Mouse (Mus musculus) forebrain, embryonic 10.5 days (tissue): ENCODE measurements around the gene Mtmr3. TPM values are rescaled to one million over a fixed set of nuclear protein-coding genes. Genes with fewer than 3 reads are reported as not detected.

Experiments used
- DNase-seq: peaks from one replicate; pipeline ENCODE4 v3.0.0-alpha.2; 2017; ENCODE audit warnings: low spot score; ENCODE audit errors: extremely low spot score
- H3K27ac ChIP-seq: fragments of 300-500 bp; sonication (generic); 2 replicates; pipeline ENCODE4 v1.5.1; 2016; ENCODE audit warnings: mild to moderate bottlenecking
- H3K27me3 ChIP-seq: fragments of 300-500 bp; sonication (generic); 2 replicates; pipeline ENCODE4 v1.6.1; 2016; ENCODE audit warnings: mild to moderate bottlenecking; ENCODE audit not compliant: poor library complexity, severe bottlenecking
- H3K36me3 ChIP-seq: fragments of 300-500 bp; sonication (generic); replicated peaks from 2 replicates; pipeline ENCODE4 v1.6.1; 2016; ENCODE audit warnings: mild to moderate bottlenecking, moderate library complexity
- H3K4me1 ChIP-seq: fragments of 300-500 bp; sonication (generic); 2 replicates; pipeline ENCODE4 v1.6.1; 2016
- H3K4me3 ChIP-seq: fragments of 300-500 bp; sonication (generic); 2 replicates; pipeline ENCODE4 v1.5.1; 2016; ENCODE audit warnings: mild to moderate bottlenecking, moderate library complexity
- H3K9me3 ChIP-seq: fragments of 300-500 bp; sonication (generic); 2 replicates; pipeline ENCODE4 v1.6.1; 2016; ENCODE audit warnings: mild to moderate bottlenecking, moderate library complexity
- WGBS: fragments of 180-500 bp; shearing (Covaris S2); methylation state at CpG from one replicate; pipeline ENCODE4 v1.1.7; 2016; 5-methylcytosine and 5-hydroxymethylcytosine counted together
- polyA plus RNA-seq: library from polyadenylated mRNA; unstranded; fragments of >200 nt; fragmentation: Nextera tagmentation; extraction: Ambion mirVana; gene quantifications from 2 replicates; pipeline ENCODE4 v1.2.1, GENCODE M21; 2016

Mtmr3 gene
- polyA plus RNA-seq, 1 experiment from 2014 or later: 29.4 TPM

DNA sequence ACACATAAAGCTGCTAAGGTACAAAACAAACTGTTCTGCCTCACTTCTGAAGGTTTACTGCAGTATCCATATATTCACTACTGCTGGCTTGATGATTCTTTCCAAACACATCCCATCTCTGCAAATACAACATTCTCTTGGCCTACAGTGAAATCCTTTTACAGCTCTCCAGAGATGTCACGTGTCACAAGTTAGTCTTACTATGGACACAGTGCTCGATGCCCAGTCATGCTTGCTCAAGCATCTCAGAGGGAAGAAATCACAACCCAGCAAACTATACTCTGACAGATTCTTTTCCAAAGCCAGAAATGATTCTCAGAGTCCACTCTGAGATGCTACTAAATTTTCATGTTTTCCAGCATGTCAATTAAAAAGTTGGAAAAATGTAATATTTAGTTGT lies 95.2 kb downstream of the Mtmr3 start:
- H3K4me3 ChIP-seq: no peak overlapping the region
- no peak overlapping the region for H3K27ac ChIP-seq
- H3K36me3 ChIP-seq: peaks cover 83% of the 10 kb centered on the region
- no peaks in the 10 kb centered on the region for H3K9me3 ChIP-seq
- WGBS: 97% methylated on average over 2 of the region's 2 CpGs
- H3K27me3 ChIP-seq: no peaks in the 10 kb centered on the region
- peaks cover 6% of the 10 kb centered on the region; the same call in 1 of the 2 replicates for H3K4me1 ChIP-seq
- DNase-seq: no peak

GRCm38 (mm10) chr11:4498774-4499173 lies 95.9 kb downstream of the Mtmr3 start:
- peaks cover 81% of the 10 kb centered on the region for H3K36me3 ChIP-seq

GRCm38 (mm10) chr11:4497501-4498118 lies 97.1 kb downstream of the Mtmr3 start:
- 90% methylated on average over 10 of the region's 10 CpGs for WGBS
- no peak overlapping the region for H3K4me3 ChIP-seq
- H3K9me3 ChIP-seq: no peaks in the 10 kb centered on the region
- H3K27ac ChIP-seq: no peak overlapping the region
- no peaks in the 10 kb centered on the region for H3K27me3 ChIP-seq
- H3K4me1 ChIP-seq: peaks cover 6% of the 10 kb centered on the region; the same call in 1 of the 2 replicates
- DNase-seq: no peak
- H3K36me3 ChIP-seq: peaks cover 82% of the 10 kb centered on the region

More at GRCm38 (mm10) chr11:4498774-4499173, 95.9 kb downstream of the Mtmr3 start:
- peaks cover 6% of the 10 kb centered on the region; the same call in 1 of the 2 replicates for H3K4me1 ChIP-seq
- no peaks in the 10 kb centered on the region for H3K9me3 ChIP-seq
- no peaks in the 10 kb centered on the region for H3K27me3 ChIP-seq
- no peak overlapping the region for H3K4me3 ChIP-seq
- no peak for DNase-seq
- H3K27ac ChIP-seq: no peak overlapping the region
- 93% methylated on average over 9 of the region's 9 CpGs for whole genome bisulfite sequencing

- no peak overlapping the region for H3K27ac ChIP-seq
- DNase-seq: no peak
- no peak overlapping the region for H3K4me3 ChIP-seq
- no peaks in the 10 kb centered on the region for H3K27me3 ChIP-seq
- peaks cover 90% of the 10 kb centered on the region for H3K36me3 ChIP-seq
- H3K9me3 ChIP-seq: no peaks in the 10 kb centered on the region
- H3K4me1 ChIP-seq: peaks cover 6% of the 10 kb centered on the region; the same call in 1 of the 2 replicates
- WGBS: 85% methylated on average over 4 of the region's 4 CpGs
Observed at GRCm38 (mm10) chr11:4495021-4495540, 99.6 kb downstream of the Mtmr3 start.

GRCm38 (mm10) chr11:4489207-4489606 lies 105.5 kb downstream of the Mtmr3 start:
- WGBS: 93% methylated on average over 4 of the region's 4 CpGs
- peaks cover 99% of the 10 kb centered on the region for H3K36me3 ChIP-seq
- no peaks in the 10 kb centered on the region for H3K27me3 ChIP-seq
- DNase-seq: no peak
- H3K9me3 ChIP-seq: no peaks in the 10 kb centered on the region
- no peak overlapping the region for H3K4me3 ChIP-seq
- H3K4me1 ChIP-seq: no peaks in the 10 kb centered on the region
- H3K27ac ChIP-seq: no peak overlapping the region

- no peaks in the 10 kb centered on the region for H3K9me3 ChIP-seq
- H3K36me3 ChIP-seq: peaks cover 99% of the 10 kb centered on the region
- no peak overlapping the region for H3K27ac ChIP-seq
- H3K4me1 ChIP-seq: no peaks in the 10 kb centered on the region
- WGBS: 96% methylated on average over 2 of the region's 2 CpGs
- DNase-seq: no peak
- H3K27me3 ChIP-seq: no peaks in the 10 kb centered on the region
- no peak overlapping the region for H3K4me3 ChIP-seq
Observed at GRCm38 (mm10) chr11:4488798-4489197, 105.9 kb downstream of the Mtmr3 start.

- Histone ChIP-seq H3K9me3 (no peaks in the 10 kb centered on the region), H3K27me3 (no peaks in the 10 kb centered on the region), H3K27ac (no peak overlapping the region), H3K4me3 (no peak overlapping the region), H3K4me1 (no peaks in the 10 kb centered on the region), H3K36me3 (peaks cover 99% of the 10 kb centered on the region)
- no peak for DNase-seq
- 96% methylated on average over 13 of the region's 13 CpGs for WGBS
Observed at GRCm38 (mm10) chr11:4488367-4488766, 106.3 kb downstream of the Mtmr3 start.

GRCm38 (mm10) chr11:4487401-4487965 lies 107.2 kb downstream of the Mtmr3 start:
- DNase-seq: no peak
- H3K36me3 ChIP-seq: peaks cover 99% of the 10 kb centered on the region
- WGBS: 93% methylated on average over 8 of the region's 8 CpGs

DNA sequence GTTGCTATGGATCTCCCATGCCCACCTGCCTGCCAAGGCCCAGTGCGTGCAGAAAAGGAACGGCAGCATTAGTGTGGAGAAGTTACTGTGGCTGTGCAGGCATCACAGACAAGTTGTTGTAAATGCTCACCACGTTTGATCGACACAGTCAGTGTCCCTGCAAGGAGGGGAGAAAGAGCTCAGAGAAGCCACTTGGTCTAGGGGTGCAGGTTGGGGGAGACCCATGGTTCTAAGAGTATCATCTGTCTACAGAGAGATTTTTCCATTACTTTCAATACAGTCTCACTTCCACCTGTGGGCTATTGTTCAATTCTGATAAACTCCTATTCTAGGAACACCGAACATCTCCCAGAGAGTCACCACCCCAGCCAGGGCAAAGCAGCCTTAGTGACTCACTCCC lies 110.1 kb downstream of the Mtmr3 start:
- H3K4me3 ChIP-seq: no peak overlapping the region
- peaks cover 99% of the 10 kb centered on the region for H3K36me3 ChIP-seq
- 0 out of 2 replicates have a peak, but pooled peaks cover 6% of the 10 kb centered on the region for H3K4me1 ChIP-seq
- no peak for DNase-seq
- no peaks in the 10 kb centered on the region for H3K27me3 ChIP-seq
- no peak overlapping the region for H3K27ac ChIP-seq
- H3K9me3 ChIP-seq: no peaks in the 10 kb centered on the region
- WGBS: 96% methylated on average over 5 of the region's 5 CpGs

More at GRCm38 (mm10) chr11:4487401-4487965, 107.2 kb downstream of the Mtmr3 start:
- Histone ChIP-seq H3K27ac (no peak overlapping the region), H3K27me3 (no peaks in the 10 kb centered on the region), H3K9me3 (no peaks in the 10 kb centered on the region), H3K4me1 (0 out of 2 replicates have a peak, but pooled peaks cover 6% of the 10 kb centered on the region), H3K4me3 (no peak overlapping the region)

DNA sequence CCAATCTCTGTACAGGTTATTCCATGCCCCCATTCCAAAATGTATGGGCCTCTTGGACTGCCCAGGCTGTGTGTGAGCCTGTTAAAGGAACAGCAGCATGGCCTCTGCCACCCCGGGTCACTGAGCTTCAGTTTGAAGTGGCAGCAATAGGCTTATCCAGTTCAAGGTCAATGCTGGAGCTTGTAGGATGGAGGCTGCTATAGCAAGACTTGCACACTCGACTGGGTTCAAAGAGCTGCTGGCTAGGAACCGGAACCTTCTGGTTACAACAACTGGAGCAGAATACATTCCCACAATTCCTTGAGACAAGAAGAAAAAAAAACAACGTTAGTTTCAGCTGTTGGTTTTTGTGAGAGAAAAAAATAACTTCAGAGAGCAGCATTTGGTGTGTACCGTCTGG lies 112.0 kb downstream of the Mtmr3 start:
- Histone ChIP-seq H3K4me3 (no peak overlapping the region), H3K9me3 (no peaks in the 10 kb centered on the region), H3K4me1 (0 out of 2 replicates have a peak, but pooled peaks cover 6% of the 10 kb centered on the region), H3K36me3 (peaks cover 88% of the 10 kb centered on the region), H3K27ac (no peak overlapping the region), H3K27me3 (no peaks in the 10 kb centered on the region)
- WGBS: 90% methylated on average over 5 of the region's 5 CpGs
- DNase-seq: no peak

DNA sequence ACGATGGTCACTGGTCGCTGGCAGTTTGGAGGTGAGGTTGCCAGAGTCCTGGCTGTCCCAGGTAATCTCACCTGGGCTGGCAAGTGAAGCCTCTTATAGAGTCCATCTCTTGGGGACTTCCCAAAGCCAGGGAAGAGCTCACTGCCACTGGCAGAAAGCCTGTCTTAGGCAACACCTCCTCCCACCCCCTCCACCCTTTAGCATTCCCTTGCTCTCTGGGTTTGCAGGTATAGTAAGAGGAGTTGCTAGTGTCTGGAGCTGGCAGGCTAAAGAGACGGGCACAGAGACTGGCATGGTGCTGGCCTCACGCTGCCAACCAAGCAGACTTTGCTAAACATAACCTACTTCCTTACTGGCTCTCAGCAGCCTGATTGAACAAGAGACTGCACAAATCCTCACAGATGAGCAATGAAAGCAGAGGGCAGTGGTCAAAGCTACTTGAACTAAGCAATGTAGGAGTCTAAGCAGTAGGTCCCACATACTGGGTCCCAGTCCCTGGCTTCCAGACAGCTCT lies 118.4 kb downstream of the Mtmr3 start:
- 0 out of 2 replicates have a peak, but pooled peaks cover 10% of the 10 kb centered on the region for H3K4me1 ChIP-seq
- no peaks in the 10 kb centered on the region for H3K27me3 ChIP-seq
- H3K4me3 ChIP-seq: no peak overlapping the region
- no peak overlapping the region for H3K27ac ChIP-seq
- DNase-seq: no peak
- H3K9me3 ChIP-seq: no peaks in the 10 kb centered on the region
- 93% methylated on average over 4 of the region's 4 CpGs for WGBS
- H3K36me3 ChIP-seq: peaks cover 25% of the 10 kb centered on the region

DNA sequence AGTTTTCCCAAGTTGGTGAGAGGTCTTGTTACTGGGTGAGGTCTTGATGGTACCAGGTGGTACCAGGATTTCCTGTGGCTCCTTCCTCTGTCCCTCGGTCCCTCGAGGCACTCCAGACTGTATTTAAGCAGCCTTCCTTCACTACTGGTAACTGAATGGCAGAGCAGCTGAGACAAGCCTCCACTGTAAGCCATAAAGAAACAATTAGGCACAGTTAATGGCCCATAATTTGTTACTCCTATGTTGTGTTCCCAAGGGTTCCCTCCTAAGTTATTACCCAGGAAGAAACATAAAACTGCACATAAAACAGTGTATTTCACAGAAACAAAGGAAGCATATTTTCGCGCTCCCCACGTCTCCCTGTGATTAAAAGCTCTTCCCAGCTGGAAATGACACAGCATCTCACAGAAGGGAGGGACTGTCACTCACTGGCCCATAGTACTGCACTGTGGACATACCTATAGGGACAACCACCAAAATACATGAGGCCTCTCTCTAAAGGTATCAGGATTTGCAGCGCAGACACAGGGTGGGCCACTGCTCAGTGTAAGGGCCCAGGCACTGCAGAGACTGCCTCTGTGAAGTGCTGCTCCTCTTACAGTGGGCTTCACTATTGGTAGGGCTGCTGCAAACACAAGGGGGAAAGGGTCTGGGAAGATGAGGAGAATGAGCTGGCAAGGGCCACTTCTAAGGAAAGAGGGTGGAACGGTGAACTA lies 122.0 kb downstream of the Mtmr3 start:
- Histone ChIP-seq H3K27ac (no peak overlapping the region), H3K27me3 (no peaks in the 10 kb centered on the region), H3K4me1 (0 out of 2 replicates have a peak, but pooled peaks cover 12% of the 10 kb centered on the region), H3K4me3 (no peak overlapping the region), H3K36me3 (no peaks in the 10 kb centered on the region), H3K9me3 (no peaks in the 10 kb centered on the region)
- DNase-seq: no peak
- 87% methylated on average over 7 of the region's 7 CpGs for WGBS
